Mouse (Mus musculus) urinary bladder, postnatal 4 days (tissue): ENCODE results near the gene Gpr180.

Experiments used
- DNase-seq, 2 experiments: peaks; one replicate each; pipeline ENCODE4 v3.0.0; 2021 to 2022; ENCODE audit warnings: low spot score in 2 of 2

Gpr180 gene

DNA sequence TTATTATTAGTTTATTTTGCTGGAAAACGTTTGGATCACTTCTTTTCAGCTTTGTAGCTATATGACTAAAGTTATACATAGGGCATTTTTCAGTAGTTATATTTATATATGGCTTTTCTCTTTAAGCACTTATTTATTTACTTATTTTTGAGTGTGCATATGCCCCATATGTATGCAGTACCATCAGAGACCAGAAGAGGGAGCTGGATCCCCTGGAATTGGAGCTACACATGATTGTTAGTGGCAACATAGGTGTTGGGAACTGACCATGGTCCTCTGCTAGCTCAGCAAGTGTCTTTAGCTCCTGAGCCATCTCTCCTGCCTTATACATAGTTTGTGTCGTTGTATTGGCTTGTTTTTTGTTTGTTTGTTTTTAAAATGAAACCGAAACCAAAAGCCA is 70.4 kb downstream of the Gpr180 start:
- no peak for DNase-seq

DNA sequence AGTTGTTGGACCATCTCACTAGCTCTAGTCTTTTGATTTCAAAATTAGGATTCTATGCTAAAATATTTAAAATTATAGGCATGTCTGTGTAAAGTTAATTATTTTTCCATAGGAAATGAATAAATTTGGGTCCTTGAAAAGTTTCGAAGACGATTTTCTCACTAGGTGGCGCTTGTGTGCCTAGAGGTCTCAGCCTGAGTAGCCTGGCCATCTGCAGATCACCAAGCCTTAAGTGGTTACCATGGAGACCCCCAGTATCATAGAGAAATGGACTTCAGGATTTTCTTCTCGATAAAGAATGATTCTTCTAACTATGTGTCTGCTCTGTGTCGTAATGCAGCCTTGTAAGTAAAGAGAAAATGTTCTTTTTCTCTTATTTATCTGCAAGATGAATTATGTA is 72.7 kb downstream of the Gpr180 start:
- DNase-seq, result no peak

DNA sequence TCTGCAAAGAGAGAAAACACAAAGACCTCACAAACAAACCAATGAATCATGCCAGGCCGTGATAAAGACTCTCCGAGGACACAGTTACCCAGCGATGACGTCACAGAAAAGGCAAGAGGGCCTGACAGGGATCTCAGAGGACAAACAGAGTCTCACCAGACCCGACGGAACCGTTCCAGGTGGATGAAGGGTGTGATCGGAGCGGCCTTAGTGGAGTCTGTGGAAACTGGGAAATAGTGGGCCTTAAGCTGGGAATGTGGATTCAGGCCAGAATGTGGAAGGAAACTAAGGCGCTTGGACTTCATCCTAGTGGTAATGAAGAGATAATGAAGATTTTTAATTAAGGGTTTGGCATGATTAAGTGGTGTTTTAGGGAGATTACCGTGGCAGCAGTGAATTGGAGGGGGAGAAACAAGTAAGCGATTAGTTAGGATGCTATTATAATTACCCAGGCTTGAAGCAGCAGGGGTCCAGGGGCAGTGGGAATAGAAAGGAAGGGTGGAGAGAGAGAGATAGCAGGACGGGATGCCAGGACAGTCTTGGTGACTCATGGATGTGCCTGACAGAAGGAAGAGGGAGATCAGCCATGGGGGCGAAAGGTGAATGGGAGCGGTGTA is 75.3 kb downstream of the Gpr180 start:
- no peak for DNase-seq
